Mouse (Mus musculus) erythroblast, embryonic 14.5 days (primary cell): ENCODE measurements at regions not wholly inside any gene's neighbourhood (a gene's known extent, or its start where the extent isn't known, plus 50 kb on each side); places are given as distances from the start of the nearest gene placed in this dataset.

Experiments
- GATA1 ChIP-seq: IDR thresholded peaks from 2 replicates; pipeline ENCODE4 v1.6.1; 2012; ENCODE audit warnings: low read length, inconsistent platforms, mixed read lengths
- TAL1 ChIP-seq: IDR thresholded peaks from 3 replicates; pipeline ENCODE4 v1.6.1; 2012; ENCODE audit warnings: low read length, inconsistent platforms, mixed read lengths

DNA sequence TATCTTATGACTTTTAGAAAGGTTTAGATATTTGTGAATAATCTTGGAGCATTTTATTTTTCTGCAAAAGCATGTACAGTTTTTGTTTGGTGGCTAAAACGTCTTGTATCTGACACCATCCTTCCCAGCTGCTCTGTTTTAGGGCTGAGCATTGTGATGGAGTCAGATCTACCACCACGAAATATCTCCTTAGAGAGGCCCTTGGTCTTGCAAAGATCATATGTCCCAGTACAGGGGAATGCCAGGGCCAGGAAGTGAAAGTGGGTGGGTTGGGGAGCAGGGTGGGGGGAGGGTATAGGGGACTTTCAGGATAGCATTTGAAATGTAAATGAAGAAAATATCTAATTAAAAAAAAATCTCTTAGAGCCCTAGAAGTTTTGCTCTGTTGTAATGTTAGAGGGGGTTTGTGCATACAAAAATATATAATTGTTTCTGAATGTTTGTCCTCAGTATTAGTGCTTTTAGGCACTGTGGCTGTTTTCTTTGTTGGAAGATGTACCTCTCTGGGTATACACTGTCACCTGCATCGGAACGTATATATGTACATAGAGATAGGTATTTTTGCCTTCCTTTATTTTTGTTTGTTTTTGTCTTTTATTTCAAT is 211.4 kb downstream of the Otol1 start:
- TF ChIP-seq GATA1 (no peak), TAL1 (no peak)
